Mouse (Mus musculus) heart, embryonic 11.5 days (tissue): ENCODE measurements around the gene Bcorl1. TPM values are rescaled to one million over a fixed set of nuclear protein-coding genes. Genes with fewer than 3 reads are reported as not detected.

Experiments used
- ATAC-seq: fragments of 200-750 bp; cut with Nextera tagmentation; replicated peaks from 2 replicates; pipeline ENCODE4 v1.8.0; 2017; ENCODE audit warnings: moderate library complexity; ENCODE audit not compliant: insufficient number of reproducible peaks, low FRiP score, low TSS enrichment
- H3K27ac ChIP-seq: fragments of 300-500 bp; sonication (generic); 2 replicates; pipeline ENCODE4 v1.5.1; 2014; ENCODE audit warnings: mild to moderate bottlenecking, low read depth, low read length
- H3K27me3 ChIP-seq: fragments of 300-500 bp; sonication (generic); 2 replicates; pipeline ENCODE4 v1.6.1; 2014; ENCODE audit warnings: mild to moderate bottlenecking, low read length, mixed read lengths; ENCODE audit not compliant: control insufficient read depth, insufficient read depth
- H3K36me3 ChIP-seq: fragments of 300-500 bp; sonication (generic); 2 replicates; pipeline ENCODE4 v1.6.1; 2014; ENCODE audit warnings: mild to moderate bottlenecking, low read length, moderate library complexity, mixed read lengths; ENCODE audit not compliant: control insufficient read depth, insufficient read depth
- H3K4me1 ChIP-seq: fragments of 300-500 bp; sonication (generic); 2 replicates; pipeline ENCODE4 v1.6.1; 2014; ENCODE audit warnings: low read length; ENCODE audit not compliant: control insufficient read depth, insufficient read depth
- H3K4me2 ChIP-seq: fragments of 300-500 bp; sonication (generic); 2 replicates; pipeline ENCODE4 v1.6.1; 2014; ENCODE audit warnings: mild to moderate bottlenecking, moderate library complexity
- H3K4me3 ChIP-seq: fragments of 300-500 bp; sonication (generic); 2 replicates; pipeline ENCODE4 v1.5.1; 2014; ENCODE audit warnings: low read depth, low read length
- H3K9ac ChIP-seq: fragments of 300-500 bp; sonication (generic); 2 replicates; pipeline ENCODE4 v1.6.1; 2014; ENCODE audit warnings: mild to moderate bottlenecking, low read depth, low read length, moderate library complexity
- H3K9me3 ChIP-seq: fragments of 300-500 bp; sonication (generic); replicated peaks from 2 replicates; pipeline ENCODE4 v1.6.1; 2016; ENCODE audit warnings: low read length; ENCODE audit not compliant: control insufficient read depth
- WGBS: fragments of 180-500 bp; shearing (Covaris S2); extraction: QIAGEN DNeasy Blood & Tissue Kit; methylation state at CpG from one replicate; pipeline ENCODE4 v1.1.7; 2014; ENCODE audit not compliant: insufficient replicate concordance; 5-methylcytosine and 5-hydroxymethylcytosine counted together
- polyA plus RNA-seq: library from polyadenylated mRNA; unstranded; fragments of >200 nt; fragmentation: Nextera tagmentation; extraction: Ambion mirVana; gene quantifications from 2 replicates; pipeline ENCODE4 v1.2.1, GENCODE M21; 2014

Bcorl1 gene
- polyA plus RNA-seq, 1 experiment from 2014 or later, result 6.6 TPM

- H3K27me3 ChIP-seq, result no peaks in the 10 kb centered on the region; the same call in 1 of the 2 replicates
- H3K27ac ChIP-seq, result no peak overlapping the region
- no peaks in the 10 kb centered on the region for H3K9me3 ChIP-seq
- no peak overlapping the region for H3K4me3 ChIP-seq
- ATAC-seq, result no peak
- 46% methylated on average over 15 of the region's 15 CpGs for WGBS
- H3K4me1 ChIP-seq, result no peaks in the 10 kb centered on the region
- H3K4me2 ChIP-seq, result no peak overlapping the region
- no peaks in the 10 kb centered on the region; the same call in 1 of the 2 replicates for H3K36me3 ChIP-seq
- no peak overlapping the region for H3K9ac ChIP-seq
Measured at GRCm38 (mm10) chrX:48365836-48366577, 24.8 kb downstream of the Bcorl1 start.

- WGBS, result 95% methylated on average over 9 of the region's 9 CpGs
- H3K27me3 ChIP-seq, result no peaks in the 10 kb centered on the region; the same call in 1 of the 2 replicates
Measured at GRCm38 (mm10) chrX:48367841-48368240, 26.7 kb downstream of the Bcorl1 start.

GRCm38 (mm10) chrX:48383643-48384042 lies 42.5 kb downstream of the Bcorl1 start:
- H3K4me2 ChIP-seq, result no peak overlapping the region
- no peak overlapping the region for H3K4me3 ChIP-seq
- no peak overlapping the region for H3K27ac ChIP-seq
- H3K27me3 ChIP-seq, result no peaks in the 10 kb centered on the region
- no peaks in the 10 kb centered on the region; the same call in 1 of the 2 replicates for H3K36me3 ChIP-seq
- H3K9ac ChIP-seq, result no peak overlapping the region
- H3K9me3 ChIP-seq, result no peaks in the 10 kb centered on the region
- H3K4me1 ChIP-seq, result no peaks in the 10 kb centered on the region
- no peak for ATAC-seq
- WGBS, result 41% methylated on average over 7 of the region's 7 CpGs

More at GRCm38 (mm10) chrX:48367841-48368240, 26.7 kb downstream of the Bcorl1 start:
- Histone ChIP-seq H3K4me2 (no peak overlapping the region), H3K9me3 (no peaks in the 10 kb centered on the region), H3K27ac (no peak overlapping the region), H3K4me3 (no peak overlapping the region), H3K4me1 (no peaks in the 10 kb centered on the region), H3K9ac (no peak overlapping the region), H3K36me3 (no peaks in the 10 kb centered on the region; the same call in 1 of the 2 replicates)
- no peak for ATAC-seq

DNA sequence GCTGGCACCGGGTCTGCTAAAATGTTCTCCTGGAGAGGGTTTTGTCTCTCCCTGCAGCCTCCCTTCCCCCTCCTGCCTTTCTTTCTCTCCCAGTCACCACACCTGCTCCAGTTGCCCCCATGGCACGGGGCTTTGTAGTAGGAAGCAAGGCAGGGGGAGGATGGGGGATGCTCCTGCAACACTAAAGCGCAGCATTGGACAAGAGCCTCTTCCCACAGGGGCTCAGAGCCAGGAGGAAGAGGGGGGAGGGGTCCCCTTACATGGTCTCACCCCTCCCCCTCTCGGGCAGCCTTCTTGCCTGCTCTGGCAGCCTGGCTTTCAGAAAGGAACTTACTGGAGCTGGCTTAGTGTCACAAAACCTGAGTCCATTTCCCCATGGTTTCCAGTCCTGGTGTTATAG lies 44.8 kb downstream of the Bcorl1 start:
- WGBS, result 51% methylated on average over 4 of the region's 4 CpGs
- ATAC-seq, result no peak
- H3K36me3 ChIP-seq, result no peaks in the 10 kb centered on the region

GRCm38 (mm10) chrX:48389380-48389779 lies 48.2 kb downstream of the Bcorl1 start:
- WGBS, result 85% methylated on average over 6 of the region's 6 CpGs
- no peak overlapping the region for H3K9ac ChIP-seq
- no peak overlapping the region for H3K27ac ChIP-seq
- ATAC-seq, result no peak
- H3K4me1 ChIP-seq, result no peaks in the 10 kb centered on the region
- no peaks in the 10 kb centered on the region for H3K9me3 ChIP-seq
- no peak overlapping the region for H3K4me3 ChIP-seq
- H3K27me3 ChIP-seq, result no peaks in the 10 kb centered on the region
- no peak overlapping the region for H3K4me2 ChIP-seq
- H3K36me3 ChIP-seq, result no peaks in the 10 kb centered on the region

More for the DNA sequence above, 44.8 kb downstream of the Bcorl1 start:
- no peaks in the 10 kb centered on the region for H3K4me1 ChIP-seq
- H3K27me3 ChIP-seq, result no peaks in the 10 kb centered on the region
- H3K9ac ChIP-seq, result no peak overlapping the region
- no peak overlapping the region for H3K4me3 ChIP-seq
- no peak overlapping the region for H3K27ac ChIP-seq
- no peak overlapping the region for H3K4me2 ChIP-seq
- H3K9me3 ChIP-seq, result no peaks in the 10 kb centered on the region

- Histone ChIP-seq H3K9me3 (no peaks in the 10 kb centered on the region), H3K4me1 (no peaks in the 10 kb centered on the region), H3K4me3 (no peak overlapping the region), H3K36me3 (peaks cover 15% of the 10 kb centered on the region; the same call in 1 of the 2 replicates), H3K27ac (peak overlapping the region; percentile 58), H3K9ac (no peak overlapping the region), H3K4me2 (no peak overlapping the region; the same call in 1 of the 2 replicates), H3K27me3 (no peaks in the 10 kb centered on the region)
- ATAC-seq, result no peak; the same call in 1 of the 2 replicates
- 63% methylated on average over 4 of the region's 4 CpGs for WGBS
Measured at GRCm38 (mm10) chrX:48399994-48400393, 58.8 kb downstream of the Bcorl1 start.

DNA sequence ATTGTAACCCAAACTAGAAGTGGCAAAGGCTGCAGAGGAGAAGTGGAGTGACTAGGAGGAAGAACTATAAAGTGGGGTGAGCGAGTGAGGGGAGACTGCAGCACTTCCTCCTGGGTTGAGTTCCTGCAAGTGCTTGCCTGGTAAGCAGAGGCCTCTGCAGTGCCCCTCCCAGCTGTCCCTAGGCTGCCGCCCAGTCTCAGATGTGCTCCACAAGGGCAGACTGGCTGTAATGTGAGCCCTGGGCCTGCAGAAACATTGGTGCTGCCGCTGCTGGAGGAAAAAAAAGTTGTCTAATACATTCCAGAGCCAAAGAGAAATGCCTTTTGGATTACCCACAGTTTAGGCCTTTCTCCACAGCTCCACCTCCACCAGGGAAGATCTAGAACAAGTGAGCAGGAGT lies 64.0 kb downstream of the Bcorl1 start:
- 34% methylated on average over 3 of the region's 3 CpGs for WGBS
- no peak for ATAC-seq

DNA sequence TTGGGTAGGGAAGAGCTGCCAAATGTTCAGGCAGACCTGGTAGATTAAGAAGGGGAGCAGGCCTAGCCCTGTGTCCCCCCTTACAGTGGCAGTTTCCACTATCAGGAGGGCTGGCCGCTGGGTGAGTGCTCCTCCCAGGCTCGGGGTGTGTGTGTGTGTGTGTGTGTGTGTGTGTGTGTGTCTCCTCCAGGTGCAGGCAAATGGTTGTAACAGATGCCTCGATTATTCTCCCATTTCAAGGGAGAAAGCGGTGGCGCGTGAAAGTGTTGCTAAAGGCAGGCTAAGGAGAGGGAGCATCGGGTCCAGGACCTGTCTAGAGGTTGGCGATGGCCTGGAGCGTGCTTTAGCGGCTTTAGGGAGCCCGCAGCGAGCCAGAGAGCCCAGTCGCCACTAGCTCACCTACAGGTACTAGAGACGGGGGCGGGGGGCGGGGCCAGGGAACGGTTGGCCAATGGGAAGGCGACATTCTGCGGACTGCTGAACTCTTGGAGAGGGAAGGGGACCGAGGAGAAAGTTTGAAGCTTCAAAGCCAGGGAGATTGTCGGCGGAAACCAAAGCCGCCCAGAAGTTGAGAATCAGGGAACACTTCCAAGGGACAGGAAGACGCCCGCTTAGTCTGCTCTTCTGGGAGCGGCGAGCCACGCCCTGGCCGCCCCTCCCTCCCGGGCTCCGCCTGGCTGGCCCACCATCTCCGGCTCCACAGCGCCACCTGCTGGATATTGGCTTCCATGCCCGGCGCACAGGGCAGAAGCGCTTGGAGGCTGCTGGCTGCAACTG lies 68.6 kb downstream of the Bcorl1 start:
- 9% methylated on average over 34 of the region's 36 CpGs for WGBS
- Histone ChIP-seq H3K4me1 (no peaks in the 10 kb centered on the region), H3K4me2 (peak overlapping the region; percentile 59), H3K27me3 (no peaks in the 10 kb centered on the region), H3K36me3 (no peaks in the 10 kb centered on the region), H3K27ac (no peak overlapping the region), H3K4me3 (peak overlapping the region; percentile 42), H3K9me3 (no peaks in the 10 kb centered on the region), H3K9ac (no peak overlapping the region)
- ATAC-seq, result peak; percentile 74

More for the DNA sequence above, 64.0 kb downstream of the Bcorl1 start:
- no peaks in the 10 kb centered on the region for H3K9me3 ChIP-seq
- no peak overlapping the region for H3K9ac ChIP-seq
- no peaks in the 10 kb centered on the region for H3K27me3 ChIP-seq
- H3K27ac ChIP-seq, result peak overlapping the region; percentile 4; the same call in 1 of the 2 replicates
- no peak overlapping the region for H3K4me2 ChIP-seq
- H3K4me3 ChIP-seq, result no peak overlapping the region
- peaks cover 15% of the 10 kb centered on the region; the same call in 1 of the 2 replicates for H3K36me3 ChIP-seq
- H3K4me1 ChIP-seq, result no peaks in the 10 kb centered on the region
